Mouse (Mus musculus): ENCODE measurements at regions not wholly inside any gene's neighbourhood (a gene's known extent, or its start where the extent isn't known, plus 50 kb on each side); places are given as distances from the start of the nearest gene placed in this dataset.
"Not testable (repeated sequence)": the region's sequence is repeated elsewhere in the genome, so short reads cannot be mapped to it uniquely, and the experiment has no call there.

- not testable (repeated sequence) for DNase-seq
Observed at GRCm38 (mm10) chr13:35606857-35607561, 52.6 kb upstream of the Cdyl start.

DNA sequence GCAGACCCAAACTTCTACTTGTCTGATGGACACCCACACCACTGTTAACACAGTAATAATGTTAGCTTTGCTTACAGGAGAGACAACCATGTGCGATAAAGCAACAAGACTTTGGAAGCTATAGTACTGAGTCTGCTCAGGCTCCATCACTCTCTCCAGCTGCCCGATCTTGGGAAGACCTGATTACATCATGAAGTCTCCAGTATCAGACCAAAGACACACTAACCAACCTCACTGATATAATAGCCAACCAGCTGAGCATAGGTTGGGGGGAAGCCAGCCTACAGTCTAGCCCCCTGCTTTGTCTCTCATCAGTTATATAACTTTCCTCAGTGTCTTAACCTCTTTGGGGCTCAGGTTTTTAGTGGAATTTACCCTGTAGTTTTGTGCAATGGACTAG, 51.9 kb upstream of the Cdyl start:
- no peak for DNase-seq
